Mouse (Mus musculus) lung, postnatal 0 days (tissue): ENCODE results near the gene Anxa10. TPM values are rescaled to one million over a fixed set of nuclear protein-coding genes. Genes with fewer than 3 reads are reported as not detected.

ENCODE experiments used
- ATAC-seq: fragments of 200-750 bp; cut with Nextera tagmentation; 2 replicates; pipeline ENCODE4 v1.8.0; 2017; ENCODE audit warnings: moderate library complexity
- DNase-seq: peaks from one replicate; pipeline ENCODE4 v3.0.0-alpha.2; 2016; ENCODE audit warnings: low spot score
- H3K27ac ChIP-seq: fragments of 300-500 bp; sonication (generic); 2 replicates; pipeline ENCODE4 v1.5.1; 2014; ENCODE audit warnings: antibody characterized with exemption, mild to moderate bottlenecking, low read length, mixed read lengths
- H3K27me3 ChIP-seq: fragments of 300-500 bp; sonication (generic); replicated peaks from 2 replicates; pipeline ENCODE4 v1.6.1; 2014; ENCODE audit warnings: low read length, mixed read lengths; ENCODE audit not compliant: insufficient read depth
- H3K36me3 ChIP-seq: fragments of 300-500 bp; sonication (generic); 2 replicates; pipeline ENCODE4 v1.6.1; 2014; ENCODE audit warnings: low read length, mixed read lengths; ENCODE audit not compliant: insufficient read depth
- H3K4me1 ChIP-seq: fragments of 300-500 bp; sonication (generic); 2 replicates; pipeline ENCODE4 v1.6.1; 2014; ENCODE audit warnings: antibody characterized with exemption, low read depth, low read length, mixed read lengths; ENCODE audit not compliant: insufficient read depth
- H3K4me2 ChIP-seq: fragments of 300-500 bp; sonication (generic); replicated peaks from 2 replicates; pipeline ENCODE4 v1.6.1; 2014; ENCODE audit warnings: low read depth, mild to moderate bottlenecking, low read length, moderate library complexity, mixed read lengths
- H3K4me3 ChIP-seq: fragments of 300-500 bp; sonication (generic); 2 replicates; pipeline ENCODE4 v1.5.1; 2014; ENCODE audit warnings: low read depth, low read length
- H3K9ac ChIP-seq: fragments of 300-500 bp; sonication (generic); replicated peaks from 2 replicates; pipeline ENCODE4 v1.6.1; 2014; ENCODE audit warnings: low read depth, mild to moderate bottlenecking
- H3K9me3 ChIP-seq: fragments of 300-500 bp; sonication (generic); 2 replicates; pipeline ENCODE4 v1.6.1; 2016; ENCODE audit warnings: low read length, mixed read lengths
- CTCF ChIP-seq: IDR thresholded peaks from 2 replicates; pipeline ENCODE4 v1.5.1; 2016; ENCODE audit warnings: antibody characterized with exemption, mild to moderate bottlenecking
- EP300 ChIP-seq: IDR thresholded peaks from 2 replicates; pipeline ENCODE4 v1.6.1; 2016; ENCODE audit warnings: antibody characterized with exemption, mild to moderate bottlenecking, control low read depth
- WGBS: fragments of 180-500 bp; shearing (Covaris S2); extraction: QIAGEN DNeasy Blood & Tissue Kit; methylation state at CpG from one replicate; pipeline ENCODE4 v1.1.7; 2014; 5-methylcytosine and 5-hydroxymethylcytosine counted together
- polyA plus RNA-seq: library from polyadenylated mRNA; unstranded; fragments of >200 nt; fragmentation: Nextera tagmentation; extraction: Ambion mirVana; gene quantifications from 2 replicates; pipeline ENCODE4 v1.2.1, GENCODE M21; 2015

The Anxa10 gene
- polyA plus RNA-seq, 1 experiment from 2014 or later, result not detected

DNA sequence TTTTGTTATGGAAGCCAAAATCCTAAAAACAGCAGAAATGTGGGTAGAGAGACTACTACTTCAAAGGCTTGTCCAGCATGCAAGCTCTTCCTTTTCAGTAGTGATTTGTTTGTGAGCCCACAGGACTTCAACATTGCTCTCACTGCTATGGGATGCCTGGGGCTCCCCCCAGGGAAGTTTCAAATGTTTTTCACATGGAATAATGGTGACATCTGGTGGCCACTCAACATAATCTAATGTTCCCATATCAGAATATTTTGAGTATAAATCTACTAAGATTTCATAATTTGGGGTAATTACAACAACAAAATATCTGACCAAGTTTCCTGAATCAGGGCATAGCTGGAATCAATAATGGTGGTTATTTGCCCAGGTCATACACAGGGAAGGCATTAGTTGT lies 62.6 kb downstream of the Anxa10 start:
- H3K9ac ChIP-seq, result no peak overlapping the region
- no peaks in the 10 kb centered on the region for H3K27me3 ChIP-seq
- TF ChIP-seq CTCF (peak; percentile 43), EP300 (no peak)
- no peaks in the 10 kb centered on the region for H3K9me3 ChIP-seq
- H3K4me1 ChIP-seq, result no peaks in the 10 kb centered on the region
- peak; percentile 48 for DNase-seq
- no peak for ATAC-seq
- no peak overlapping the region for H3K4me2 ChIP-seq
- no peak overlapping the region for H3K4me3 ChIP-seq
- no peak overlapping the region for H3K27ac ChIP-seq
- H3K36me3 ChIP-seq, result no peaks in the 10 kb centered on the region

DNA sequence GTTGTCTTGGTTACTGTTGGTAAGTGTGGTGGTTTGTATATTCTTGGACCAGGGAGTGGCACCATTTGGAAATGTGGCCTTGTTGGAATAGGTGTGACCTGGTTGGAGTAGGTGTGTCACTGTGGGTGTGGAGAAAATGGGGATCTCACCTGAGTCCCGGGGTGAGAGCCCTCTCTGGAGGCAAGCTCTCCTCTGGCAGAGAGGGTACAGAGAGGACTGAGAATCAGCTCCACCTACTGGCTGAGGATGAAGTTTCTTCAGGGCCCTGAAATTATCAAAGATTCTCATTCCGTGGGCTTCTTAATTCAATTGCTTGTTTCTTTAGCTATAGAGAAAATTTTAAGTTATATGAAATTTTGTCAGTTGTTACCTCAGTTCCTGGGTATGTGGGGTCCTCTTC lies 76.1 kb downstream of the Anxa10 start:
- no peak overlapping the region for H3K27ac ChIP-seq
- no peak overlapping the region for H3K4me3 ChIP-seq
- no peaks in the 10 kb centered on the region for H3K27me3 ChIP-seq
- H3K9me3 ChIP-seq, result no peaks in the 10 kb centered on the region
- no peak overlapping the region for H3K9ac ChIP-seq
- no peaks in the 10 kb centered on the region for H3K36me3 ChIP-seq
- DNase-seq (no peak), ATAC-seq (no peak)
- WGBS, result 37% methylated on average over 2 of the region's 2 CpGs
- no peaks in the 10 kb centered on the region for H3K4me1 ChIP-seq
- H3K4me2 ChIP-seq, result no peak overlapping the region
- peak; percentile 42 for TF ChIP-seq CTCF
- TF ChIP-seq EP300, result no peak

DNA sequence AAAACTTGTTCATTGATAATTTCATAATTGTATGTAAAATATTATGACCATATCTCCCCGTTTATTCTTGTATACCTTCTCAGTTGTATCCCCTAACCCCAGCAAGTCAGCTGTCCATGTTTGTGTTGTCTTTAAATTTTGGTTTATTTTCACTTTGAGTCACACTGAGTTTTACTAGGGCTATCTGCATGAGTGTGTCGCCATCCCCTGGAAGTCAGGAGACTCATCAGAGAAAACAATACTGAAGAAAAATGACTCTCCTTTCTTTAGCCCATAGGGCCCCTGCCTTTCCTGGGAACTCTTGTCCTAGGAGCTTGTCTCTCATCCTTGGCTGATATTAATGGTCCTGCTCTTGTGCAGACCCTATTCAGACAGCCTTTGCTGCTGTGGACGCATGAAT lies 88.6 kb downstream of the Anxa10 start:
- Histone ChIP-seq H3K36me3 (no peaks in the 10 kb centered on the region), H3K4me2 (no peak overlapping the region), H3K9me3 (no peaks in the 10 kb centered on the region), H3K27ac (no peak overlapping the region), H3K27me3 (no peaks in the 10 kb centered on the region), H3K9ac (no peak overlapping the region), H3K4me3 (no peak overlapping the region), H3K4me1 (no peaks in the 10 kb centered on the region)
- DNase-seq, result peak; percentile 20
- no peak for ATAC-seq
- no peak for TF ChIP-seq EP300
- TF ChIP-seq CTCF, result peak; percentile 36
- WGBS, result 55% methylated on average over 3 of the region's 3 CpGs

DNA sequence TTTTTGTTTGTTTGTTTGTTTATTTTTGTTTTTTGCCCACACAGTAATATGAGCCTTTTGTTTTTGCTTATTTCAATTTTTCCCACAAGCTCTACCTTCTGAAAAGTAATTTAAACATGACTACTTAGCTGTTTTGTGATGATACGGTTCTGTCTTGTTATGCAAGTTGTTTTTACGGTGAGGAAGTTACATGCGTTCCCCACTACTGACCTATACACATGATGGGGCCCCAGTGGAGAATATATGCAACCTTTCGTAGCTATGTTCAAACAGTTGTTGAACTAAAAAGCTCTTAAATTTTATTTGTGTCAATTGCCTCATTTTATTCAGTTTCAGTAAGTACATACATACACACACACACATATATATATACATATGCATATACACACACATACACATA lies 108.4 kb downstream of the Anxa10 start:
- no peak for ATAC-seq
- WGBS, result 82% methylated on average over 4 of the region's 4 CpGs

DNA sequence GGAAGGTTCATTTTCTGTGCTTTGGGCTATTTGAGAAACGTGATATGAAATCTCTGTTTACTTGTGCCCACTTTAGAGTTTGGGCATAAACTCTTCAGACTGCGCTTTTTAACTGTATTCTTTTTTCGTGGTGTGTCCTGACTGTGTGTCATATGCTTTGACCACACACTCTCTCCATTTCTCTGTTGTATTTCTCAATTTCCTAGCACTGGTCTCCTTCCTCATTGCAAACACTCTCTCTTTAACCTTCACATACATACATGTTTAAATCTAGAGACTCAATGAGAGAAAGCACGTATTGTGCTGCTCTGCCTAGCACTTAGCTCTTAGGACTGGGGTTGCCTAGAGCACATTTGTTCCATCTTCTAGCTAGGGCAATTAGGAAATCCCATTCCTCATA lies 108.8 kb downstream of the Anxa10 start:
- 79% methylated on average over 4 of the region's 4 CpGs for WGBS
- no peak for TF ChIP-seq CTCF
- TF ChIP-seq EP300, result no peak
- no peaks in the 10 kb centered on the region for H3K9me3 ChIP-seq
- no peaks in the 10 kb centered on the region for H3K4me1 ChIP-seq
- ATAC-seq (no peak), DNase-seq (no peak)
- H3K27ac ChIP-seq, result no peak overlapping the region
- H3K27me3 ChIP-seq, result no peaks in the 10 kb centered on the region
- H3K9ac ChIP-seq, result no peak overlapping the region
- no peak overlapping the region for H3K4me3 ChIP-seq
- H3K4me2 ChIP-seq, result no peak overlapping the region
- no peaks in the 10 kb centered on the region for H3K36me3 ChIP-seq

More for the DNA sequence above, 108.4 kb downstream of the Anxa10 start:
- Histone ChIP-seq H3K4me1 (no peaks in the 10 kb centered on the region), H3K27ac (no peak overlapping the region), H3K4me2 (no peak overlapping the region), H3K9ac (no peak overlapping the region), H3K27me3 (no peaks in the 10 kb centered on the region), H3K4me3 (no peak overlapping the region), H3K9me3 (no peaks in the 10 kb centered on the region), H3K36me3 (no peaks in the 10 kb centered on the region)
- DNase-seq, result no peak
- TF ChIP-seq CTCF, result no peak
- no peak for TF ChIP-seq EP300

Other genes with a start within 250 kb of the Anxa10 start
- gene Palld, start 220.5 kb downstream of the Anxa10 start, polyA plus RNA-seq, result 130 and 144 TPM in 2 replicates
- gene Ddx60, start 195.1 kb downstream of the Anxa10 start, polyA plus RNA-seq, result 2.5 and 2.9 TPM in 2 replicates